Mouse (Mus musculus) G1E (cell line): ENCODE measurements around the gene Rbm4b. TPM values are rescaled to one million over a fixed set of nuclear protein-coding genes. Genes with fewer than 3 reads are reported as not detected.

Experiments used
- ATAC-seq: 2 replicates; pipeline ENCODE4 v1.8.0; 2016; ENCODE audit warnings: mild to moderate bottlenecking; ENCODE audit not compliant: insufficient number of reproducible peaks, poor library complexity, low FRiP score, severe bottlenecking; ENCODE audit errors: extremely low read depth
- DNase-seq: peaks from one replicate; pipeline ENCODE4 v3.0.0; 2012; ENCODE audit warnings: low spot score
- H3K27me3 ChIP-seq: 2 replicates; pipeline ENCODE4 v1.6.1; 2012; ENCODE audit warnings: mild to moderate bottlenecking, low read length, inconsistent platforms; ENCODE audit not compliant: insufficient read depth
- H3K36me3 ChIP-seq: replicated peaks from 2 replicates; pipeline ENCODE3; 2012; ENCODE audit warnings: mild to moderate bottlenecking, inconsistent platforms
- H3K4me1 ChIP-seq: 2 replicates; pipeline ENCODE4 v1.6.1; 2012; ENCODE audit warnings: low read depth, low read length, inconsistent platforms, mixed read lengths; ENCODE audit not compliant: insufficient read depth
- H3K4me3 ChIP-seq: 2 replicates; pipeline ENCODE4 v1.5.1; 2012; ENCODE audit warnings: low read depth, mild to moderate bottlenecking, inconsistent platforms, low read length, moderate library complexity, mixed read lengths
- H3K9me3 ChIP-seq: replicated peaks from 2 replicates; pipeline ENCODE4 v1.6.1; 2012; ENCODE audit warnings: inconsistent platforms
- CTCF ChIP-seq: IDR thresholded peaks from 2 replicates; pipeline ENCODE4 v1.5.1; 2012; ENCODE audit warnings: low read depth, low read length, inconsistent platforms, mixed read lengths
- GATA1 ChIP-seq: IDR thresholded peaks from 2 replicates; pipeline ENCODE4 v1.6.1; 2012; ENCODE audit warnings: borderline replicate concordance, low read length, inconsistent platforms, mixed read lengths
- GATA2 ChIP-seq: IDR thresholded peaks from 2 replicates; pipeline ENCODE4 v1.6.1; 2012; ENCODE audit warnings: low read depth, low read length, inconsistent platforms, borderline replicate concordance
- POLR2AphosphoS5 ChIP-seq: IDR thresholded peaks from 2 replicates; pipeline ENCODE4 v1.6.1; 2012; ENCODE audit warnings: low read depth, low read length, inconsistent platforms; ENCODE audit not compliant: insufficient replicate concordance
- TAL1 ChIP-seq: conservative IDR thresholded peaks from 2 replicates; pipeline ENCODE4 v1.6.1; 2012; ENCODE audit warnings: low read depth, low read length, inconsistent platforms, mixed read lengths
- polyA plus RNA-seq: library from polyadenylated mRNA; stranded (reverse); fragments of >175 nt; gene quantifications from 2 replicates; pipeline ENCODE4 v1.2.3, GENCODE M21; 2012
- total RNA-seq, 2 experiments: library from RNA; stranded (forward) in 1 of 2; stranded (reverse) in 1 of 2; fragments of 200-1000 nt in 1 of 2; fragments of >200 nt in 1 of 2; fragmentation: Nextera tagmentation in 1 of 2; gene quantifications; 2 replicates each; pipeline ENCODE4 v1.2.3; 2014 to 2017

Gene Rbm4b
- total and polyA plus RNA-seq, 3 experiments = 5.1 to 20.7 (median 9.8) TPM

- TF ChIP-seq POLR2AphosphoS5 (0 out of 2 replicates have a peak, but pooled peaks have one; percentile 70), TAL1 (no peak)
- peak within 1 kb of the TSS; percentile 78 for H3K4me3 ChIP-seq
- H3K27me3 ChIP-seq = no peaks in the 10 kb centered on the region
- H3K36me3 ChIP-seq = peaks cover 72% of the 10 kb centered on the region
- H3K4me1 ChIP-seq = peaks cover 61% of the 10 kb centered on the region
- DNase-seq (peak; percentile 95), ATAC-seq (peak; percentile 99)
- H3K9me3 ChIP-seq = no peaks in the 10 kb centered on the region
These were observed 37.6 kb downstream of the Rbm4b start, which contains the start of gene Rbm4 for GRCm38 (mm10) chr19:4793831-4794422. Gene Rbm4, minus strand, starts transcription at chr19:4793901.

- peaks cover 75% of the 10 kb centered on the region for H3K36me3 ChIP-seq
These were observed 39.6 kb downstream of the Rbm4b start for GRCm38 (mm10) chr19:4795929-4796328.

GRCm38 (mm10) chr19:4797846-4798245 lies 41.5 kb downstream of the Rbm4b start:
- DNase-seq (no peak), ATAC-seq (no peak)
- Histone ChIP-seq H3K4me3 (no peak overlapping the region), H3K27me3 (no peaks in the 10 kb centered on the region), H3K9me3 (no peaks in the 10 kb centered on the region), H3K36me3 (peaks cover 76% of the 10 kb centered on the region), H3K4me1 (peaks cover 67% of the 10 kb centered on the region)
- no peak for TF ChIP-seq GATA1
- TF ChIP-seq CTCF = no peak

More at GRCm38 (mm10) chr19:4795929-4796328, 39.6 kb downstream of the Rbm4b start:
- DNase-seq = no peak
- Histone ChIP-seq H3K4me1 (peaks cover 66% of the 10 kb centered on the region), H3K27me3 (no peaks in the 10 kb centered on the region), H3K4me3 (no peak overlapping the region), H3K9me3 (no peaks in the 10 kb centered on the region)
- no peak for TF ChIP-seq GATA1
- TF ChIP-seq POLR2AphosphoS5 = no peak
- ATAC-seq = no peak

DNA sequence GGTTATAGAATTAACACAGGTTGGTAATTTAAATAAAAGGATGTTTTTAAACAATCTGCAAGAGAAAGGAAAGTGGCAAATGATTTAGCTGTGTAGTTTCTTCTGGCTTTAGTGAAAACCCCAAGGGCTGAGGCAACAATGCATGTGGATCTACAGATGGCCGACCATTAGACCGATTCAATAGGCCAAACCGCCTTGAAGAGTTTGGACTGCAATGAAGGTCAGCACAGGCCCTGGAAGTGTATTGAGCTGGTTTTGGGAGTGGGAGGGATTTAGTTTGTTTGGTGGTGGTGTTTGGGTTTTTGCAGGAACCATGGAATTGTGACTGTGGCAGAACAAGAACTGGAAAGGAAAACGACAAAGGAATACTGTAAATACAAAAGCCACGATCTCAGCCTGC lies 42.8 kb downstream of the Rbm4b start:
- H3K4me1 ChIP-seq = peaks cover 77% of the 10 kb centered on the region
- H3K36me3 ChIP-seq = peaks cover 84% of the 10 kb centered on the region

GRCm38 (mm10) chr19:4802691-4803091 lies 46.4 kb downstream of the Rbm4b start:
- TF ChIP-seq CTCF (no peak), POLR2AphosphoS5 (no peak)
- peaks cover 88% of the 10 kb centered on the region for H3K36me3 ChIP-seq

More for the DNA sequence above, 42.8 kb downstream of the Rbm4b start:
- DNase-seq = no peak
- H3K4me3 ChIP-seq = no peak overlapping the region
- ATAC-seq = no peak
- H3K27me3 ChIP-seq = no peaks in the 10 kb centered on the region
- TF ChIP-seq GATA2 = no peak
- no peaks in the 10 kb centered on the region for H3K9me3 ChIP-seq

GRCm38 (mm10) chr19:4803283-4803682 lies 47.0 kb downstream of the Rbm4b start:
- no peaks in the 10 kb centered on the region for H3K27me3 ChIP-seq
- no peaks in the 10 kb centered on the region for H3K9me3 ChIP-seq
- TF ChIP-seq POLR2AphosphoS5 = no peak
- peaks cover 71% of the 10 kb centered on the region for H3K4me1 ChIP-seq
- no peak for DNase-seq
- no peak overlapping the region; the same call in 1 of the 2 replicates for H3K4me3 ChIP-seq
- no peak for ATAC-seq
- H3K36me3 ChIP-seq = peaks cover 88% of the 10 kb centered on the region

More at GRCm38 (mm10) chr19:4802691-4803091, 46.4 kb downstream of the Rbm4b start:
- DNase-seq = no peak
- Histone ChIP-seq H3K9me3 (no peaks in the 10 kb centered on the region), H3K27me3 (no peaks in the 10 kb centered on the region), H3K4me3 (no peak overlapping the region; the same call in 1 of the 2 replicates), H3K4me1 (peaks cover 70% of the 10 kb centered on the region)
- ATAC-seq = no peak

GRCm38 (mm10) chr19:4810309-4810708 lies 54.0 kb downstream of the Rbm4b start:
- no peak for TF ChIP-seq GATA1
- Histone ChIP-seq H3K27me3 (no peaks in the 10 kb centered on the region), H3K4me1 (peaks cover 37% of the 10 kb centered on the region), H3K9me3 (0 out of 2 replicates have a peak, but pooled peaks cover 2% of the 10 kb centered on the region), H3K4me3 (peak overlapping the region; percentile 99), H3K36me3 (peaks cover 28% of the 10 kb centered on the region)
- ATAC-seq (no peak), DNase-seq (no peak)
